Mouse (Mus musculus) midbrain, embryonic 14.5 days (tissue): ENCODE results near the gene Nepro. TPM values are rescaled to one million over a fixed set of nuclear protein-coding genes. Genes with fewer than 3 reads are reported as not detected.
A peak's percentile ranks its signal among the peaks of the same experiment; 100 is the strongest.

Experiments used
- ATAC-seq: fragments of 200-750 bp; cut with Nextera tagmentation; 2 replicates; pipeline ENCODE4 v1.8.0; 2017; ENCODE audit warnings: moderate number of reproducible peaks, moderate library complexity; ENCODE audit not compliant: low FRiP score, low TSS enrichment
- DNase-seq: peaks from one replicate; pipeline ENCODE4 v3.0.0-alpha.2; 2015
- H3K27ac ChIP-seq: fragments of 300-500 bp; sonication (generic); replicated peaks from 2 replicates; pipeline ENCODE4 v1.5.1; 2014; ENCODE audit warnings: mild to moderate bottlenecking, low read depth, low read length, moderate library complexity
- H3K27me3 ChIP-seq: fragments of 300-500 bp; sonication (generic); 2 replicates; pipeline ENCODE4 v1.6.1; 2014; ENCODE audit warnings: low read length, control low read depth, mixed read lengths; ENCODE audit not compliant: control insufficient read depth, insufficient read depth
- H3K36me3 ChIP-seq: fragments of 300-500 bp; sonication (generic); 2 replicates; pipeline ENCODE4 v1.6.1; 2014; ENCODE audit warnings: low read length, control low read depth; ENCODE audit not compliant: control insufficient read depth, insufficient read depth
- H3K4me1 ChIP-seq: fragments of 300-500 bp; sonication (generic); 2 replicates; pipeline ENCODE4 v1.6.1; 2014; ENCODE audit warnings: mild to moderate bottlenecking, antibody characterized with exemption, low read length, control low read depth; ENCODE audit not compliant: control insufficient read depth, insufficient read depth
- H3K4me2 ChIP-seq: fragments of 300-500 bp; sonication (generic); 2 replicates; pipeline ENCODE4 v1.6.1; 2014; ENCODE audit warnings: mild to moderate bottlenecking, low read length, moderate library complexity
- H3K4me3 ChIP-seq: fragments of 300-500 bp; sonication (generic); replicated peaks from 2 replicates; pipeline ENCODE4 v1.5.1; 2014; ENCODE audit warnings: low read depth, low read length
- H3K9ac ChIP-seq: fragments of 300-500 bp; sonication (generic); replicated peaks from 2 replicates; pipeline ENCODE4 v1.6.1; 2014; ENCODE audit warnings: mild to moderate bottlenecking, low read length, moderate library complexity
- H3K9me3 ChIP-seq: fragments of 300-500 bp; sonication (generic); 2 replicates; pipeline ENCODE4 v1.6.1; 2016; ENCODE audit warnings: low read length, control low read depth, mixed read lengths; ENCODE audit not compliant: control insufficient read depth
- WGBS: fragments of 180-500 bp; shearing (Covaris S2); extraction: QIAGEN DNeasy Blood & Tissue Kit; methylation state at CpG from one replicate; pipeline ENCODE4 v1.1.7; 2014; 5-methylcytosine and 5-hydroxymethylcytosine counted together
- polyA plus RNA-seq: library from polyadenylated mRNA; unstranded; fragments of >200 nt; fragmentation: Nextera tagmentation; extraction: Ambion mirVana; gene quantifications from 2 replicates; pipeline ENCODE4 v1.2.1, GENCODE M21; 2014

The Nepro gene
- polyA plus RNA-seq, 1 experiment from 2014 or later = 5.7 TPM

DNA sequence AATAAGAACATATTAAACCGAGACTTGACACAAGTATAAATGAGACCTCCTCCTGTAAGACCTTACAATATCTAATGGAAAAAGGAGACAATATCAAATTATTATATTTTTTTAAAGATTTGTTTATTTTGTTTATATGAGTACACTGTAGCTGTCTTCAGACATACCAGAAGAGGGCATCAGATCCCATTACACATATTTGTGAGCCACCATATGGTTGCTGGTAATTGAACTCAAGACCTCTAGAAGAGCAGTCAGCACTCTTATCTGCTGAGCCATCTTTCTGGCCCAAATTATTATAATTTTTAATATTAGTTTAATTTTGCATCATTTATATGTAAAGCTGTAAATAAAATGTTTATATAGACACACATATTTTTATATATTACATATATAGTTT is 18.7 kb downstream of the Nepro start:
- no peak for ATAC-seq
- H3K36me3 ChIP-seq = peaks cover 38% of the 10 kb centered on the region
- no peaks in the 10 kb centered on the region for H3K27me3 ChIP-seq
- no peaks in the 10 kb centered on the region for H3K9me3 ChIP-seq
- H3K9ac ChIP-seq = no peak overlapping the region
- no peak overlapping the region for H3K27ac ChIP-seq
- no peak overlapping the region for H3K4me3 ChIP-seq
- 98% methylated on average over 1 of the region's 1 CpGs for WGBS
- DNase-seq = no peak
- H3K4me2 ChIP-seq = no peak overlapping the region
- H3K4me1 ChIP-seq = peaks cover 17% of the 10 kb centered on the region; the same call in 1 of the 2 replicates

DNA sequence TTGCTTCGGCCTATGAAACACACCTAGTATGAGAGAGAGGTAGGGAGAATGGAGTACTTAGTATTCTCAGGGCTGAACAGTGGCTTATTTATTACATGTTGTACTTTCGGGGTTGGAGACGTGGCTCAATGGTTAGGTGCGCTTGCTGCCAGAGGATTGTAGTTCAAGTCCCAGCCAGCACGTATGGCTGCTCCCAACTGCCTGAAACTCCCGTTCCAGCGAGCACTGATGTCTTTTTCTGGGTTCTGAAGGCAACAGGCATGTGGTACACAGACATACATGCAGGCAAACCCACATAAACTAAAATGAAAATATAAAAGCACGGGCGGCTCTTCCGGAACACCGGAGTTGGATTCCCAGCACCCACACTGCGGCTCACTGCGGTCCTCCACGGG is 21.4 kb downstream of the Nepro start:
- DNase-seq (no peak), ATAC-seq (no peak)
- H3K4me1 ChIP-seq = peaks cover 17% of the 10 kb centered on the region; the same call in 1 of the 2 replicates

DNA sequence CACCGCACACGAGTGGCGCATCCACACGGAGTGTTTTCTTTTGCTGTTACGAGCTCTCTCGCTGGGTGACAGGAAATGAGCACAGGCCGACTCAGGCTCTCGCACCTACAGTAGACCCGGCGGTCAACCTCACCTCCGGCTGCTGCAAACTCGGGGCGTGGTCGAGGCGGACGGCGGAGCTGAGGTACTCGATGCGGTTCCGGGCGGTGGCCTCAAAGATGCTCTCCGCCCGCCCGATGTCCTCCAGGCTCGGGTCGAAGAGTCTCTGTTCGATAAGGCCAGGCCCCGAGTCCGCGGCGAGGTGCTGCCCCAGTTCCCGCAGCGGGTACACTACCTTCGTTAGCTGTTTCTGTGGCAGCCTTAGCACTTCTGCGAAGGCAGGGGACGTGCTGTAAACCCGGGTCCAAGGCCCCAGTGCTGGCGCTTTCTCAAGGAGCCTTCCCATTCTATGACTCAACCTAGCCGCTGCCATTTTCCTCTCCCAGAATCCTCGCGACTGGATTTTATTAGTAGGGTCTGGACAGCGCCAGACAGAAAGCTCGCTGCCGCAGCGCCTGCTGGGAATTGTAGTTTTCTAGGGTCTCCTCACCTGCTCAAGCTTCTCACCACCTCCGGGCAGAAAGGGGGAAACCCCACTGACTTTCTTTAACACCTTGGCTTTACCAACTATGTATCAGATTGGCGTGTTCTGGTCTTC is 21.9 kb downstream of the Nepro start, which contains the start of gene Gtpbp8:
Gene Gtpbp8 (minus strand): TSS at position 498 of the 697 bp plus-strand sequence.
- Histone ChIP-seq H3K4me1 (peaks cover 17% of the 10 kb centered on the region; the same call in 1 of the 2 replicates), H3K9me3 (no peaks in the 10 kb centered on the region), H3K4me3 (peak within 1 kb of the TSS; percentile 82), H3K36me3 (peaks cover 14% of the 10 kb centered on the region), H3K4me2 (peak within 1 kb of the TSS; percentile 84), H3K27ac (peak within 1 kb of the TSS; percentile 97), H3K9ac (peak within 1 kb of the TSS; percentile 89), H3K27me3 (no peaks in the 10 kb centered on the region)
- peak; percentile 96 for DNase-seq
- WGBS = 1% methylated on average over 47 of the region's 47 CpGs
- peak; percentile 95 for ATAC-seq

More for the DNA sequence above, 21.4 kb downstream of the Nepro start:
- 7% methylated on average over 14 of the region's 14 CpGs for WGBS
- Histone ChIP-seq H3K4me2 (peak overlapping the region; percentile 84), H3K27ac (peak overlapping the region; percentile 97), H3K9me3 (no peaks in the 10 kb centered on the region), H3K4me3 (peak overlapping the region; percentile 82), H3K27me3 (no peaks in the 10 kb centered on the region), H3K36me3 (peaks cover 20% of the 10 kb centered on the region), H3K9ac (peak overlapping the region; percentile 89)

DNA sequence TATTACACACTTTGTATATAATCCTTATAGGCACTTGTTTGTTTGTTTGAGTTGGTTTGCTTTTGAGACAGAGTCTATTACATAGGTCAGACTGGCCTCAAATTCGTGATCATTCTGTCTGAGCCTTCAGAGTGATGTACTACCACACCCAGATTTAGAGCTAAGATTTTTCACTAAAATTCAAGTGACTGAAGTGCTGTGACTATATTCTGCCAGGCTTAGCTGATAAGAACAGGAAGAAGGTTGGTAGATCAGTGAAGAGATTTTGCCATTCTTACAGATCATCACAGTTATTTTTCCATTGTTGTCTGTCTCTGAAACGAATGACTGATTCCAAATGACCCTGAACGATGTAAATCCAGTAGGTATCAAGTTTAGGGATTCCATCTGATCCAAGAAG is 23.9 kb downstream of the Nepro start:
- no peak overlapping the region for H3K9ac ChIP-seq
- H3K9me3 ChIP-seq = no peaks in the 10 kb centered on the region
- H3K4me1 ChIP-seq = peaks cover 17% of the 10 kb centered on the region; the same call in 1 of the 2 replicates
- no peak overlapping the region for H3K4me2 ChIP-seq
- H3K27me3 ChIP-seq = no peaks in the 10 kb centered on the region
- no peak overlapping the region for H3K4me3 ChIP-seq
- no peak overlapping the region for H3K27ac ChIP-seq
- ATAC-seq = no peak
- no peak for DNase-seq
- WGBS = 63% methylated on average over 3 of the region's 3 CpGs
- 0 out of 2 replicates have a peak, but pooled peaks cover 3% of the 10 kb centered on the region for H3K36me3 ChIP-seq

DNA sequence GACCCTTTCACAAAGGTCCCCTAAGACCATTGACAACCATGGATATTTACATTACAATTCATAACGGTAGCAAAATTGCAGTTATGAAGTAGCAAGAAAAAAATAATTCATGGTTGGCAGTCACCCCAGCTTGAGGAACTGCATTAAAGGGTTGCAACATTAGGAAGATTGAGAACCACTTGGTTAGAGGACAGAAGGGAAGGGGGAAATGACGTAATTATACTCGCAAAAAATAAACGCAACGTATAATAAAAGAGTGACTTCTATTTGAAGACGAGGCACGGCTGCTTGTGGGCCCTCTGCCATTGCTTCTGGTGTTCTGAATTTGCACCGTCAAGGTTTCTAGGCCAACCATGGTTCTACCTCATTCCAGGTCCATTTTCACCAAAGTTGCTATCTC is 33.6 kb downstream of the Nepro start:
- H3K9ac ChIP-seq = no peak overlapping the region
- H3K4me1 ChIP-seq = no peaks in the 10 kb centered on the region
- H3K4me3 ChIP-seq = no peak overlapping the region
- no peak overlapping the region for H3K27ac ChIP-seq
- H3K9me3 ChIP-seq = no peaks in the 10 kb centered on the region
- H3K27me3 ChIP-seq = no peaks in the 10 kb centered on the region
- H3K36me3 ChIP-seq = no peaks in the 10 kb centered on the region
- no peak for ATAC-seq
- no peak overlapping the region for H3K4me2 ChIP-seq
- WGBS = 91% methylated on average over 8 of the region's 8 CpGs
- DNase-seq = no peak

DNA sequence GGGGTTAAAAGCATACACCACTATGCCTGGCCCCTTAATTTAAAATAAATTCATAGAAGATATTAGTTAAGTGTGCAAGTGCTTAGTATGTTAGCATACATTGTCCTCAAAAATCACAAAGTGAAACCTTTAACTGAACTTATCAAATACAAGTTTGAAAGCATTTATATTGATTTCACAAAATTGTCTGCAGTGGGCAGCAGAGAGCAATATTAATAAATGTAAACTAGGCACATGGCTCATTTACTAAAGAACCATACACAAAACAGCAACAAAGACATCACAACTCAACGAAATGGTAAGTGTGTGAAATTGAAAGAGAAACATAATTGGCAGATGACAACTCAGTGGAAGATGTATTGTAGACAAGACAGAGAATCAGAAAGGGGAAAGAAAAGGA is 37.7 kb downstream of the Nepro start:
- peak; percentile 2 for DNase-seq
- Histone ChIP-seq H3K27me3 (no peaks in the 10 kb centered on the region), H3K4me3 (no peak overlapping the region), H3K27ac (no peak overlapping the region), H3K4me2 (no peak overlapping the region), H3K4me1 (no peaks in the 10 kb centered on the region), H3K9ac (no peak overlapping the region), H3K36me3 (no peaks in the 10 kb centered on the region), H3K9me3 (no peaks in the 10 kb centered on the region)
- 79% methylated on average over 1 of the region's 1 CpGs for WGBS
- ATAC-seq = no peak

DNA sequence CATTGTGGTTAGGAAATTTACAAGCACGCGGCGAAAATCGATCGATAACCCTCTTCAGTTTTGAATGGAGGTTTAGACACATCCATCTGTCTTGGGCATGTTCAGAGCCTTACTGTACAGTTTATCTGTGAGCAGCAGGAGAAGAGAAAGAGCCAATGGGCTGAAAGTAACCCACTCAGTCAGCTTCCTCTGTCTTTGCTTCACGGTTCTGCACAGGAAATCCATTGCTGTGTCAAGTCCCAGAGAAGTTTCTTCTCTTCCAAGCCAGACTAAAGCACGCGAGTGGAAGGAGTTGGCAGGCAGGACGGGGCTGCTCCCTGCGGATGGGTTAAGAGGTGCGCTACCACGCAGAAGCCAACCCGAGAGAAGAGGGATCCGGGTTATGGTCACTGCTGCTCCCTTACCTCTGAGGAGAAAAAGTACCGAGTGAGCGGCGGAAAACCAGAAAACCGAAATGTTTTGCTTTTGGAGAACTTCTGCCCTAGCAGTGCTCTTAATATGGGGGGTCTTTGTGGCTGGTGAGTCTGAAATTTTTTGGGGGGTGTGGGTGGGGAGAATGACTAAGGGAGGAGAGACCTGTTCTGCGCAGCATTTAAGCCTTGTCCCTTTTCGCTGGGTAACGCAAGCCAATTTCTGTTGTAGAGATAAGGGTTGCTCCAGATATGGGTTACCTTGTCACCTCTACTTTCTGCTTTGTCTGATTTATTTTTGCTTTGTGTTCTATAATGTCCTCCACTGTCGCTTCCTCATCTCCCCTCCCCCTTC is 41.6 kb downstream of the Nepro start, which contains the start of gene Cd200r1:
Gene Cd200r1 (plus strand): TSS at position 182 of the 765 bp plus-strand sequence.
- H3K9ac ChIP-seq = no peak within 1 kb of the TSS
- no peak within 1 kb of the TSS for H3K27ac ChIP-seq
- no peak within 1 kb of the TSS for H3K4me3 ChIP-seq
- H3K9me3 ChIP-seq = no peaks in the 10 kb centered on the region
- no peak for ATAC-seq
- H3K4me1 ChIP-seq = no peaks in the 10 kb centered on the region
- no peak within 1 kb of the TSS for H3K4me2 ChIP-seq
- 83% methylated on average over 22 of the region's 22 CpGs for WGBS
- H3K27me3 ChIP-seq = no peaks in the 10 kb centered on the region
- H3K36me3 ChIP-seq = no peaks in the 10 kb centered on the region
- DNase-seq = no peak

DNA sequence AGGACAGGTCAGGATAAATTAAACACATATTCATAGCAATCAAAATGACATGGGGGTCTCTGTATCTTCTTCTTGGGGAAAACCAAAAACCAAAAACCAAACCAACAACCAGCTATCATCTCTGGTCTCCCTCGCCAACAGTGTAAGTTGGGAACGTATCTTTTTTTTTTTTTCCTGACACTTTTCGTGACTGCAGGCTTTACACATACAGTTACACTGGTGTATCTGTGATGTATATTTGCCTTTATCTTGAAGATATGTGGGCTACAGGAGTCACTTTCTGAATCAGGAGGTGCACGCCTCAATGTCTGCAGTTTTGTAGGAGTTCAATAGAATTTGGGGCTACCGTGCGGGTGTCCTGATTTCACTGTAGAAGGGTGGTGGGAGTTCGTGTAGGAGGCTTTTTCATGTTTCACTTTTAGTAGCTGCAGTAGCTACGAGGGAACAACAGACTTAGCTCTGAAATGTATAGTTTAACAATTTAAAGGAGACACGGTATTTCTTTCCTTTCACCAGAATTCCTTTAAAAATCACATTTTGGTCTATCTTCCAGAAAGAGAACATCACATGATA is 42.3 kb downstream of the Nepro start:
- H3K36me3 ChIP-seq = no peaks in the 10 kb centered on the region
- H3K27ac ChIP-seq = no peak overlapping the region
- no peaks in the 10 kb centered on the region for H3K9me3 ChIP-seq
- DNase-seq (no peak), ATAC-seq (no peak)
- 90% methylated on average over 9 of the region's 9 CpGs for WGBS
- H3K27me3 ChIP-seq = no peaks in the 10 kb centered on the region
- H3K4me1 ChIP-seq = no peaks in the 10 kb centered on the region
- H3K4me3 ChIP-seq = no peak overlapping the region
- no peak overlapping the region for H3K4me2 ChIP-seq
- H3K9ac ChIP-seq = no peak overlapping the region
